Mouse (Mus musculus): ENCODE results near the gene Zfr. TPM values are rescaled to one million over a fixed set of nuclear protein-coding genes. Genes with fewer than 3 reads are reported as not detected.

Gene Zfr
- polyA plus RNA-seq, 1 experiment from 2014 or later: 138 TPM

DNA sequence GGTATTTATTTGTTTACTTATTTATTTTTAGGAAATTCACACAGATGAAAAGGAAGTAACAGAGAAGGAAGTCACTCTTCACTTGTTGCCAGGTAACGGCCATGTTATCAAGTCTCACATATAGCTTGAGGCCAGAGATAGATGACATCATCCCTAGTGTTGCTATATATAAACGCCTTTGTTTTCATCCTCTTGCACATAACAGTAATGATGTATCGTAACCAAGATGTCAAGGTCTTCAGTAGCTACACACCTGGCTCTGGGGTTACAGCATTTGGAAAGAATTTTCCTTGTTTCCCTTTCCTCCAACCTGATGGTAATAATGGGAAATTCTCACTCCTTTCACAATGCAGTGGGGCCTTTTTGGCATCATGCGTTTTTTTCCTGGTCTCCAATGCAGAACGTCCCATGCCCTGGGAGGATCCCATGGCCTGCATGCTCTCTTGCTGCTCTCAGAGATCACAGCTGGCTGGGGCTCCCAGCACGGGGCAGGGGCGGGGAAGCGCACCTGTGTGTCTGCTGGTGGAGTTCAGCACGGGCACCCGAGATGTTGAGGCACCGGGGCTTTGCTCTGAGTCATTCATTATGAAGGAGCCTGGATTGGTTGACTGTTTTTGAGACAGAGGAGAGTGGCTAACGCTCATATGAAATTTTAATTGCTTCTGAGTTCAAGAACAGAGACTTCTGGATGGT, 112.8 kb downstream of the Zfr start:
- DNase-seq (ENCODE audit: low spot score): peak; percentile 53

GRCm38 (mm10) chr15:12231462-12231861, 113.8 kb downstream of the Zfr start:
- Histone ChIP-seq H3K9me3 (ENCODE audit: control insufficient read depth, low read length) (no peaks in the 10 kb centered on the region), H3K36me3 (ENCODE audit: control insufficient read depth, insufficient read depth, low read length) (peaks cover 31% of the 10 kb centered on the region), H3K4me2 (ENCODE audit: low read depth, low read length) (no peak overlapping the region), H3K9ac (ENCODE audit: low read depth, low read length) (no peak overlapping the region; the same call in 1 of the 2 replicates), H3K27ac (replicated peaks; ENCODE audit: low read depth, low read length) (no peak overlapping the region), H3K4me3 (ENCODE audit: low read depth, low read length) (no peak overlapping the region), H3K4me1 (ENCODE audit: control insufficient read depth, insufficient read depth, low read length) (0 out of 2 replicates have a peak, but pooled peaks cover 4% of the 10 kb centered on the region), H3K27me3 (replicated peaks; ENCODE audit: control insufficient read depth, insufficient read depth, low read length) (no peaks in the 10 kb centered on the region)
- no peak for ATAC-seq (ENCODE audit: low read depth)
- WGBS: 84% methylated on average over 6 of the region's 6 CpGs
- no peak for DNase-seq (ENCODE audit: low spot score)

More for the DNA sequence above, 112.8 kb downstream of the Zfr start:
- no peak overlapping the region for H3K4me3 ChIP-seq (ENCODE audit: low read depth, low read length)
- no peak overlapping the region for H3K9ac ChIP-seq (ENCODE audit: low read depth, low read length)
- H3K4me2 ChIP-seq (ENCODE audit: low read depth, low read length): no peak overlapping the region
- WGBS: 49% methylated on average over 12 of the region's 12 CpGs
- H3K36me3 ChIP-seq (ENCODE audit: control insufficient read depth, insufficient read depth, low read length): peaks cover 22% of the 10 kb centered on the region
- ATAC-seq (ENCODE audit: low read depth): peak; percentile 53
- H3K4me1 ChIP-seq (ENCODE audit: control insufficient read depth, insufficient read depth, low read length): 0 out of 2 replicates have a peak, but pooled peaks cover 4% of the 10 kb centered on the region
- H3K9me3 ChIP-seq (ENCODE audit: control insufficient read depth, low read length): no peaks in the 10 kb centered on the region
- H3K27ac ChIP-seq (replicated peaks; ENCODE audit: low read depth, low read length): no peak overlapping the region; the same call in 1 of the 2 replicates
- no peaks in the 10 kb centered on the region for H3K27me3 ChIP-seq (replicated peaks; ENCODE audit: control insufficient read depth, insufficient read depth, low read length)

- WGBS: 60% methylated on average over 11 of the region's 11 CpGs
Measured at GRCm38 (mm10) chr15:12232429-12232828, 114.8 kb downstream of the Zfr start.

DNA sequence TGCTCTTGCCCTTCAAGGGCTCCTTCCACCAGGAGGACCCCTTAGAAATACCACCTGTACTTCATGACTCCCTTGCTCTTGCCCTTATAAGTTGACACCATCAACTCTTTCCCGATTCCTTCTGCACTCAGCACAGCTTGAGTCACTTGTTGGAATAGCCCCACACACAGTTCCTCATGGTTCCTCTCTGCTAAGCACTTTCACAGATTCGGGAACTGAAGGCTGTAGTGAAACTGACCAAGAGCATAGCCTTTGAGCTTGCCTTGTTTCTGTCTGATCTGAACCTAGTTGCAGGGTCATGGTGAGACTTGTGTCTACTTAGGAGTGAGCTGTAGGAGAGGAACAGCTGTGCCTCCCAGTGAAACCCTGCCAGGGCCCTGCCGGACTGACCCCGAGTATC, 115.4 kb downstream of the Zfr start:
- Histone ChIP-seq H3K4me2 (ENCODE audit: low read depth, low read length) (no peak overlapping the region), H3K4me3 (ENCODE audit: low read depth, low read length) (no peak overlapping the region), H3K27ac (replicated peaks; ENCODE audit: low read depth, low read length) (0 out of 2 replicates have a peak overlapping the region, but pooled peaks have one; percentile 36), H3K27me3 (replicated peaks; ENCODE audit: control insufficient read depth, insufficient read depth, low read length) (no peaks in the 10 kb centered on the region), H3K36me3 (ENCODE audit: control insufficient read depth, insufficient read depth, low read length) (peaks cover 46% of the 10 kb centered on the region), H3K9me3 (ENCODE audit: control insufficient read depth, low read length) (no peaks in the 10 kb centered on the region), H3K4me1 (ENCODE audit: control insufficient read depth, insufficient read depth, low read length) (0 out of 2 replicates have a peak, but pooled peaks cover 3% of the 10 kb centered on the region), H3K9ac (ENCODE audit: low read depth, low read length) (no peak overlapping the region)
- ATAC-seq (ENCODE audit: low read depth) (no peak), DNase-seq (ENCODE audit: low spot score) (no peak)
- 82% methylated on average over 4 of the region's 4 CpGs for WGBS

More at GRCm38 (mm10) chr15:12232429-12232828, 114.8 kb downstream of the Zfr start:
- no peak overlapping the region for H3K9ac ChIP-seq (ENCODE audit: low read depth, low read length)
- peak; percentile 56 for ATAC-seq (ENCODE audit: low read depth)
- H3K9me3 ChIP-seq (ENCODE audit: control insufficient read depth, low read length): no peaks in the 10 kb centered on the region
- H3K27ac ChIP-seq (replicated peaks; ENCODE audit: low read depth, low read length): 0 out of 2 replicates have a peak overlapping the region, but pooled peaks have one; percentile 36
- DNase-seq (ENCODE audit: low spot score): peak; percentile 56
- H3K27me3 ChIP-seq (replicated peaks; ENCODE audit: control insufficient read depth, insufficient read depth, low read length): no peaks in the 10 kb centered on the region
- 0 out of 2 replicates have a peak, but pooled peaks cover 5% of the 10 kb centered on the region for H3K4me1 ChIP-seq (ENCODE audit: control insufficient read depth, insufficient read depth, low read length)
- H3K36me3 ChIP-seq (ENCODE audit: control insufficient read depth, insufficient read depth, low read length): peaks cover 40% of the 10 kb centered on the region
- no peak overlapping the region for H3K4me3 ChIP-seq (ENCODE audit: low read depth, low read length)
- no peak overlapping the region for H3K4me2 ChIP-seq (ENCODE audit: low read depth, low read length)

MicroRNA genes within 50 kb of the gene (microRNA counts, 519-probe panel; counts per million panel counts)
- 1,933 counts per million, percentile 16 among the panel's probes with 10 or more counts for microRNA mmu-miR-1898

Small RNA genes lying within 50 kb of the gene (microRNA-seq; reads per million reads assigned to microRNA genes)
- gene Mir1898 (ENCODE audit: borderline number of aligned reads): not detected

Other genes starting within 250 kb of the Zfr start
- 5.4 and 5.9 TPM in 2 replicates for gene Npr3, start 210.5 kb upstream of the Zfr start, polyA plus RNA-seq (2014; fragmentation: Nextera tagmentation; extraction: Ambion mirVana)
- gene Sub1, start 120.8 kb upstream of the Zfr start, polyA plus RNA-seq (2014; fragmentation: Nextera tagmentation; extraction: Ambion mirVana): 668 and 685 TPM in 2 replicates
- 15.5 and 16.0 TPM in 2 replicates for gene Mtmr12, start 87.2 kb downstream of the Zfr start, polyA plus RNA-seq (2014; fragmentation: Nextera tagmentation; extraction: Ambion mirVana)
- 115 and 118 TPM in 2 replicates for gene Golph3, start 203.6 kb downstream of the Zfr start, polyA plus RNA-seq (2014; fragmentation: Nextera tagmentation; extraction: Ambion mirVana)
- gene 1810049J17Rik, start 204.1 kb downstream of the Zfr start, polyA plus RNA-seq (2014; fragmentation: Nextera tagmentation; extraction: Ambion mirVana): 2.1 and 2.9 TPM in 2 replicates

Data from embryonic facial prominence, embryonic 14.5 days (tissue).